ENCODE assay signal across 21 mouse cellular contexts in the genomic region with DNA sequence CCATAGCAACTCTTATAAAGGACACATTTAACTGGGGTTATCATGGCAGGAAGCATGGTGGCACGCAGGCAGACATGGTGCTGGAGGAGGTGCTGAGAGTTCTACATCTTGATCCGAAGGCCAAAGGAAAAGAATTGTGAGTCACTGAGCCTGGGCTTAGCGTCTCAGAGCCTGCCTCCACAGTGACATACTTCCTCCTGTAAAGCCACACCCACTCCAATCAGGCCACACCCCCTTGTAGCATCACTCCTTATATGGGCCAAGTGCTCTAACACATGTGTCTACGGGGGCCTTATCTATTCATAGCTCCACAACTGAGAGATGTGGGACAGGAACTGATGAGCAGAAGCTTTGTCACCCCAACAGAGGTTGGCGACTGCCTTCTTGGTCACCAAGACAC.
DNase-seq lines count a peak whose midpoint lies in the region; ATAC-seq lines count a peak whose summit lies in the region.
"Had no signal": no experiment of that assay in that cellular context is flagged by ENCODE, and none has a peak within 500 bp of the region (broad histone marks: within the 10 kb centered on the region; RNA-seq: fewer than 3 reads in every experiment).

No protein-coding gene starts in this region.

- peak; percentile 66 for ATAC-seq in granulocyte monocyte progenitor cell, adult 5-6 weeks (replicated peaks; ENCODE audit: poor library complexity, severe bottlenecking)
- ATAC-seq: CD4-positive, CD25-positive, alpha-beta regulatory T cell, adult 4 months had no signal

- peak; percentile 32 for DNase-seq in cerebellum, adult 9-10 months
- no peak for DNase-seq in cerebellum, postnatal 4 days (ENCODE audit: low spot score in 2 of 2)
- DNase-seq in testis, postnatal 14 days (ENCODE audit: low spot score) = peak; percentile 28
- DNase-seq in testis, postnatal 10 days (ENCODE audit: low spot score) = no peak
- DNase-seq in adipocyte (ENCODE audit: low spot score) = no peak
- DNase-seq in right cerebral cortex, postnatal 4 days = no peak
- DNase-seq in layer of hippocampus, adult 11-12 months (ENCODE audit: low spot score) = no peak
- DNase-seq: adrenal gland, postnatal 14 days; cerebellum, adult 11 months; cerebellum, adult 9-11 months; gastrocnemius, postnatal 14 days; heart, adult 18-20 months; kidney, adult 2 months; kidney, postnatal 4 days; layer of hippocampus, adult 9-11 months; liver; lung, postnatal 36 days; midbrain, embryonic 14.5 days; right cerebral cortex, adult 18-20 months had no signal

Comparison
In these comparisons a context has a peak if more than half of its experiments do, and no peak if none do; other contexts are left out.
1. DNase-seq: peak in cerebellum, adult 9-10 months (single experiment) and testis, postnatal 14 days (single experiment); none in cerebellum, postnatal 4 days (0 of 2), testis, postnatal 10 days (single experiment), adipocyte (single experiment), right cerebral cortex, postnatal 4 days (single experiment) and layer of hippocampus, adult 11-12 months (single experiment).